Mouse (Mus musculus) erythroblast, embryonic 14.5 days (primary cell): ENCODE measurements around the gene Ifrd2. TPM values are rescaled to one million over a fixed set of nuclear protein-coding genes. Genes with fewer than 3 reads are reported as not detected.

Experiments used
- H3K27me3 ChIP-seq: 2 replicates; pipeline ENCODE4 v1.6.1; 2012; ENCODE audit warnings: inconsistent platforms; ENCODE audit not compliant: control insufficient read depth
- H3K36me3 ChIP-seq: 2 replicates; pipeline ENCODE4 v1.6.1; 2012; ENCODE audit warnings: mild to moderate bottlenecking, inconsistent platforms; ENCODE audit not compliant: control insufficient read depth
- H3K4me1 ChIP-seq: 2 replicates; pipeline ENCODE4 v1.6.1; 2012; ENCODE audit warnings: inconsistent platforms; ENCODE audit not compliant: control insufficient read depth
- H3K4me3 ChIP-seq: replicated peaks from 2 replicates; pipeline ENCODE3; 2012; ENCODE audit warnings: moderate library complexity, mild to moderate bottlenecking, inconsistent platforms
- H3K9me3 ChIP-seq: 2 replicates; pipeline ENCODE4 v1.6.1; 2012; ENCODE audit warnings: low read length, inconsistent platforms, mixed read lengths; ENCODE audit not compliant: control insufficient read depth
- GATA1 ChIP-seq: IDR thresholded peaks from 2 replicates; pipeline ENCODE4 v1.6.1; 2012; ENCODE audit warnings: low read length, inconsistent platforms, mixed read lengths
- TAL1 ChIP-seq: IDR thresholded peaks from 3 replicates; pipeline ENCODE4 v1.6.1; 2012; ENCODE audit warnings: low read length, inconsistent platforms, mixed read lengths
- polyA plus RNA-seq: library from polyadenylated mRNA; stranded (reverse); fragments of >175 nt; gene quantifications from 2 replicates; pipeline ENCODE4 v1.2.3, GENCODE M21; 2012

Ifrd2 gene
- polyA plus RNA-seq, 1 experiment = 91.3 TPM

GRCm38 (mm10) chr9:107543299-107543698 is 44.1 kb upstream of the Ifrd2 start:
- Histone ChIP-seq H3K36me3 (peaks cover 38% of the 10 kb centered on the region), H3K27me3 (no peaks in the 10 kb centered on the region; the same call in 1 of the 2 replicates), H3K4me3 (no peak overlapping the region), H3K9me3 (peaks cover 2% of the 10 kb centered on the region; the same call in 1 of the 2 replicates), H3K4me1 (peaks cover 71% of the 10 kb centered on the region)
- TF ChIP-seq GATA1 (no peak), TAL1 (no peak)

- peaks cover 7% of the 10 kb centered on the region for H3K27me3 ChIP-seq
- TF ChIP-seq TAL1 = no peak
- TF ChIP-seq GATA1 = no peak
- no peak overlapping the region for H3K4me3 ChIP-seq
- H3K36me3 ChIP-seq = peaks cover 28% of the 10 kb centered on the region
- H3K9me3 ChIP-seq = peaks cover 2% of the 10 kb centered on the region; the same call in 1 of the 2 replicates
- H3K4me1 ChIP-seq = peaks cover 68% of the 10 kb centered on the region
Observed at GRCm38 (mm10) chr9:107544196-107544700, 43.2 kb upstream of the Ifrd2 start.

GRCm38 (mm10) chr9:107544729-107545128 is 42.7 kb upstream of the Ifrd2 start:
- Histone ChIP-seq H3K36me3 (peaks cover 23% of the 10 kb centered on the region), H3K27me3 (peaks cover 12% of the 10 kb centered on the region), H3K4me1 (peaks cover 67% of the 10 kb centered on the region), H3K4me3 (no peak overlapping the region), H3K9me3 (peaks cover 2% of the 10 kb centered on the region; the same call in 1 of the 2 replicates)
- no peak for TF ChIP-seq TAL1
- TF ChIP-seq GATA1 = no peak

- H3K9me3 ChIP-seq = peaks cover 2% of the 10 kb centered on the region; the same call in 1 of the 2 replicates
- peaks cover 19% of the 10 kb centered on the region for H3K36me3 ChIP-seq
- peaks cover 62% of the 10 kb centered on the region for H3K4me1 ChIP-seq
- no peak overlapping the region for H3K4me3 ChIP-seq
- no peak for TF ChIP-seq TAL1
- TF ChIP-seq GATA1 = no peak
- peaks cover 15% of the 10 kb centered on the region for H3K27me3 ChIP-seq
Observed at GRCm38 (mm10) chr9:107545199-107545598, 42.2 kb upstream of the Ifrd2 start.

- no peak for TF ChIP-seq TAL1
- no peak for TF ChIP-seq GATA1
- peaks cover 62% of the 10 kb centered on the region for H3K4me1 ChIP-seq
- H3K4me3 ChIP-seq = no peak overlapping the region
- H3K36me3 ChIP-seq = peaks cover 15% of the 10 kb centered on the region
- peaks cover 19% of the 10 kb centered on the region for H3K27me3 ChIP-seq
- H3K9me3 ChIP-seq = peaks cover 2% of the 10 kb centered on the region; the same call in 1 of the 2 replicates
Observed at GRCm38 (mm10) chr9:107545602-107546001, 41.8 kb upstream of the Ifrd2 start.

- H3K9me3 ChIP-seq = peaks cover 2% of the 10 kb centered on the region; the same call in 1 of the 2 replicates
- peak within 1 kb of the TSS; percentile 34 for H3K4me3 ChIP-seq
- H3K27me3 ChIP-seq = peaks cover 33% of the 10 kb centered on the region
- TF ChIP-seq TAL1 (no peak), GATA1 (no peak)
- H3K4me1 ChIP-seq = peaks cover 62% of the 10 kb centered on the region
- peaks cover 15% of the 10 kb centered on the region for H3K36me3 ChIP-seq
Observed at GRCm38 (mm10) chr9:107547026-107547425, 40.4 kb upstream of the Ifrd2 start, which contains the start of gene Zmynd10. Gene Zmynd10 (plus strand): TSS chr9:107547298.

GRCm38 (mm10) chr9:107547957-107548356 is 39.5 kb upstream of the Ifrd2 start:
- Histone ChIP-seq H3K9me3 (peaks cover 2% of the 10 kb centered on the region; the same call in 1 of the 2 replicates), H3K36me3 (peaks cover 15% of the 10 kb centered on the region), H3K27me3 (peaks cover 40% of the 10 kb centered on the region), H3K4me3 (no peak overlapping the region), H3K4me1 (peaks cover 62% of the 10 kb centered on the region)
- TF ChIP-seq GATA1 (no peak), TAL1 (no peak)

- Histone ChIP-seq H3K36me3 (peaks cover 15% of the 10 kb centered on the region), H3K4me1 (peaks cover 67% of the 10 kb centered on the region), H3K4me3 (no peak overlapping the region), H3K9me3 (peaks cover 2% of the 10 kb centered on the region; the same call in 1 of the 2 replicates), H3K27me3 (peaks cover 40% of the 10 kb centered on the region)
- TF ChIP-seq GATA1 = no peak
- TF ChIP-seq TAL1 = no peak
Observed at GRCm38 (mm10) chr9:107548820-107549219, 38.6 kb upstream of the Ifrd2 start.

- peaks cover 9% of the 10 kb centered on the region for H3K36me3 ChIP-seq
- no peak overlapping the region for H3K4me3 ChIP-seq
- TF ChIP-seq GATA1 (no peak), TAL1 (no peak)
- peaks cover 72% of the 10 kb centered on the region for H3K4me1 ChIP-seq
- H3K27me3 ChIP-seq = peaks cover 40% of the 10 kb centered on the region
- no peaks in the 10 kb centered on the region for H3K9me3 ChIP-seq
Observed at GRCm38 (mm10) chr9:107549297-107550074, 38.0 kb upstream of the Ifrd2 start.
